Mouse (Mus musculus) ovary, adult 18-20 months (tissue): ENCODE data around the gene 1700029H14Rik.

ENCODE experiments used
- DNase-seq: peaks from one replicate; pipeline ENCODE4 v3.0.0; 2022; ENCODE audit warnings: low spot score, mixed read lengths

1700029H14Rik gene

DNA sequence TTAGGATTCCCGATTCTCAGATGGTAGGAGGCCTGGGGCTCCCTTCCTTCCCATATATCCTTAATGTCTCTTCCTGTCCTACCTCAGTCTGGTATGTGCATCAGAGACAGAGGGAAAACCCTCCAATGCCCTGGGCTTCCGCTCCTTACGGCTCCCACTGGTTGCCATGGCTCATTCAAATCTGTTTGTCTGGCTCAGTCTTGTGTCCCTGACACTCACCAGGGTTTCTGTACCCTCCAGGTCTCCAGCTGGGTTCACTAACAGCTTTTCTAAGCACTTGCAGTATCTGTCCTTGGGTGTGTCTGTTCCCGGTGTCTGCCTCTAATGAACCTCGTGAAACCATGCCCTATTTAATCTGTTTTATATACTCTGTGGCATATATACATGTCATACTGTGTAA is 20.7 kb downstream of the 1700029H14Rik start:
- DNase-seq, result no peak

DNA sequence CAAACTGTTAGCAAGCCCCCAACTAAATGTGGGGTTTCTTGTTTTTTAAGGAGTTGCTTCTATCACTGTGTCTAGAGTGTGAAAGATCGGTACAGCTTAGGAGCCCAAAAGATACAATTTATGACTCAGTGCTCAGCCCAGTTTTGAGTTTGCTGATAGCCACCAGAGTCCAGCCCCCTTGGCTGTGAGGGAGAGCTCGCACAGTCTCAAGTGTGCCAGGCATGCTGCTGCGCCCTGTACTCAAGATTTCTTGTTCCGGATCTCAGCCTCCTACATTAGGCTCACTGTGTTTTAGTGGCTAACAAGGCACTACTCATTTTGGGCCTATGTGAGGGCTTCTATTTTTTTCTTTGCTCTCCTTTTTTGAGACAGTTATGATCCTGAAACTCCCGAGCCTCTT is 22.1 kb downstream of the 1700029H14Rik start:
- DNase-seq, result no peak

DNA sequence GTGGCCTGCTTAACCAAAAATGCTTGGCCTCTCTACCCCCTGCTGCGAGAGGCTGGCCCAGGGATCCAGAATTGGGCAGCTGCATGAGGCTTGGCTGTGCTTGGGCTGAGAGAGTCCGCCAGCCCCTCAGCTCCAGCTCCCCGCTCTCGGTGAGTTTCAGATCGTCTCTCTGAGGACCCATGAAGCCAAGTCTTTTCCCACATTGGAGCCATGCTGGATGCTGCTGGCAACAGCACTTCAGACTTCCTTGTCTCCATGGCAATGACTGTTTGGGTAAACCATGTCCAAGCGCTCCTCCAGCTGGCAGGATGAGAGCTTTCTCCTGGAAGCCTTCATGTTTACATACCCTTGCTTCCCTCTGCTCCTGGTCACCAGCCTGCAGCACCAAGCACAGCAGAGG is 23.4 kb downstream of the 1700029H14Rik start:
- peak; percentile 61 for DNase-seq

DNA sequence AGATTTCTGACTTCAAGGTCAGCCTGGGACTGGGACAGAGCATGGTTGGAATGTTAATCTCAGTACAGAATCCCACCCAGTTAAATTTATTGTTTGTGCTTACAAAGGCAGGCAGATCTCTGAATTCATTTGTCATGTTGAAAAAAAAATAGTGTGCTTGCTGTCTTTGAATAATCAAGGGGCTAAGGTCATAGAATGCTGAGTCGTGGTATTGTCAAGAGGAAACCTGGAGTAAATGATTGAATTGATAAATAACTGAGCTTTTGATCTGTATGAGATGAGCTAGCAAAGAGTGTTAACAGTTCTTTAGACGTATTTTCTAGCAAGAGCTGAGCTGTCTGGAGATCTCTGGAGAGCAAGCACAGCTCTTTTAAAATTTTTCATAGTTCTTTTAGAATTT is 25.2 kb downstream of the 1700029H14Rik start:
- no peak for DNase-seq

- no peak for DNase-seq
Measured at GRCm38 (mm10) chr8:13533123-13533522, 29.1 kb downstream of the 1700029H14Rik start.

GRCm38 (mm10) chr8:13531602-13532171 is 30.6 kb downstream of the 1700029H14Rik start:
- no peak for DNase-seq

DNA sequence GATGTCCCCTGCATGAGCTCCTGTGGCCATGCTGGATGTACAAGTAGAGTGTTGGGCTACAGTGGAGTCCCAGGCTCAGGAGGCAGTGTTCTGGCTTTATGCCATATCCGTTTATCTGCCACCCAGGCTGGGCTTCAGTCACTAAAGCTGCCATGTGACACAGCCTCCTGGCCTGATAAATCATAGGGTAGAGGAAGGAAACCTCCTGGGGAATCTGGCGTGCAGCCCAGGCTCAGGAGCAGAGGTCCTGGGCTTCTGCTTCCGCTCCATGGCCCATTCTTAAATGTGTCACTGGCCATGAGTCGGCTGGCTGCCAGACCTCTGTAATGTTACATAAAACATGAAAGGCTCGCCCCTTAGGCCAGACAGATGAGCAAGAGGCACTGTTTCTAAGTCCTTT is 31.3 kb downstream of the 1700029H14Rik start:
- DNase-seq, result peak; percentile 77

DNA sequence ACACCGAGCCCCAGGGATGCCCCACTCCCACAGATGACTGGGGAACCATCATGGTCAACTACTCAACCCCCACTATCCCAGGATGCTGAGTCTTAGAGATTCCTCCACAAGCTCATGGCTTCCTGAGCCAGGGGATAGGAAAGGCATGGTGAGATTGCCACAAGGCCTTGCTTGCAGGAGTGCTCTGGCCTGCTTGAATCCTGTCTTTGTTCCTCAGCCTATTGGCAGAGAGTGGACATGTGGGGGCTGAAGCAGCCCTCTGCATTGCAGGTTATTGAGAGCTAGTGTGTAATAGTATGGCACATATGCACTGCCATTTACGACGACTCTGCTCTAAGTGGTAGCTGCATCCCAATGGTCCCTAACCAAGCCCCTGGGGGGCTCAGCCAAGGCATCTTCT is 31.9 kb downstream of the 1700029H14Rik start:
- no peak for DNase-seq

DNA sequence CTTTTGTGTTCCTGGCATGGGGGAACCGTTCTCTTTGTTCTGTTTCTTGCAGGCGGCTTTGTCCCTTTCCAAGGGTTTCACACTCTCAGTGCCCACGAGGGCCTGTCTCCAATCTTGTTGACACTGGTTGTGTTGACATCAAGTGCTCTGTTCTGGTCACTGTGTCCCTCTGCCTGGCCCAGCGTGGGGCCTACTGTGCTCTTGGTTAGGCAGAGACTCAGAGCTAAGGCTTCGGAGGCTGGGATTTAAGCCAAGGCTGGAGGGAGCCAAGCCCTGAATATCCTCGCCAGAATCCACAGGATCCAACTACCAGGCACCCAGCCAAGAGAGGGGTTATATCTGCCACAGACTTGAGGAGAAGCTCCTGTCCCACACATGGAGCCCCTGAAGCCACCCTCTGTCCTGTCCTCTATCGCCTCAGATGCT is 32.4 kb downstream of the 1700029H14Rik start:
- peak; percentile 84 for DNase-seq

DNA sequence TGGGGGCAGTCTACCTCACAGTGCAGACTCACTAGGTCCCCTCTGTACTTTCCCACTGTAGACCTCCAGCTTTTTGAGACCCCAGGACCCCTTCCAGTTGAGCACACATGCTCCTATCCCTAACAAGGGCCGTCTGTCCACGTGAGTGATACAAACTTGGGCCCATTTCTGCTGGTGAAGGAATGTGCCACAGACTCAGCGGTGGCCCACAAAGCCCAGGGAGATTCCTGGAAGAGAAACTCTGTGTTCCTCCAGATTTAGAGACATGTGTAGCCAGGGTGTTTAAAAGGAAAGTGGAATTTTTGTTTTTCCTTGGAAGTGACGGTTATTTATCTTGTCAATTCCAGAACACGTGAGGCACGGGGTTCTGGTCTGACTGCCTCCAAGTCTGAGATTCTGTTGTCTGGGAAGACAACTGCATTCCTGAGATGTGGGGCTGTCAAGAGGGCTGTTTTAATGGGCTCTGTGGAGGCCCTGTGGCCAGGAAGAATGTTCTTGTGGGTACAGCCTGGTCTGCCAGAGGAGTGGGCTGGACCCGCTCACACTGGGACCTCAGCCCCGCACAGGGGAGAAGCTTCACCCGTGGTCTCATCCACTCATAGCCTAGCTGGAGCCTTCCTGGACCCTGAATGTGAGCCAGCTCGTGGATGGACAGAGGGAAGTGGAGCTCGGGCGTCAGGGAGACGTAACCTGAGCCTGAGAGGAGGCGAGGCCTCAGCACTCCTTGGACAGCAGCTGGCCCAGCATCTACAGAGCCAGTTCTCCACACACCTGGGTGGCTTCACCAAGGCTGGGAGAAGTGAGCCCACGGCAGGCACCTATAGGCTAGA is 33.0 kb downstream of the 1700029H14Rik start:
- no peak for DNase-seq

- DNase-seq, result no peak
Measured at GRCm38 (mm10) chr8:13521392-13521791, 40.9 kb downstream of the 1700029H14Rik start.

- no peak for DNase-seq
Measured at GRCm38 (mm10) chr8:13520349-13520748, 41.9 kb downstream of the 1700029H14Rik start.

DNA sequence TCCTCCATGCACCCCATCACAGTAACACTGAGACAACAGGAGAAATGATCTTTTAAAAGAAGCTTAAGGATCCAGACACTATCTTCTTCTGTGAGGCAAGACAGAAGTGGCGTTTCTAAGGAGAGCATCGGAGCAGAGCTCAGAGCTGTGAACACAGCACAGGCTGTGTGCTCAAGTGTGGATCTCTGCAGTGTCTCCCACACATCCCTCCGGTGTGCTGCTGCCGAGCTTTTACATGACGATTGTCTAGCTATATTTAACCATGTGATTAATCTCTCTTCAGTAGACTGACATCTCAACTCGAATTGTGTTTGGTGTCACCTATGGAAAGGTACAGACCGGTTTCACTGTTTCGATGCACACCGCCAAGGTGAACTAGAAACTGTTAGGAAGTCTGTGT is 42.8 kb downstream of the 1700029H14Rik start:
- no peak for DNase-seq

- no peak for DNase-seq
Measured at GRCm38 (mm10) chr8:13517284-13517781, 44.9 kb downstream of the 1700029H14Rik start.

DNA sequence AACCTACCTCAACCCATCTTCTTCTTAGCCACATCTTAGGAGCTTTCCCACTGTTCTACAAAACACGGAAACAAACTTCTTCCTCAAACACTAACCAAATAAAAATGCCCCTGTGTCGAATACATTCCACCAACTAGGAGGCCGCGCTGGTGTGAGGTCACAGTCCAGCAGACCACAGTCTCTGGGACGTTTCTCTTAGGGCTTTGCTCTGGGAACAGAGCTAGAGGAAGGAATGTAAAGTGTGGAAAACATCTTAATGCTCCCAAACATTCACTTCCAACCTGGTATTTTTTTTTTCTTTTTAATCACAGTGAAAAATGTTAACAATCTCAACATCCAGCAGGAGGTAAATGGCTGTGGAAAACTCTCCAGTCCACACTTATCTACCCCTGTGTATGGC is 45.5 kb downstream of the 1700029H14Rik start:
- no peak for DNase-seq

- peak; percentile 79 for DNase-seq
Measured at GRCm38 (mm10) chr8:13516011-13516442, 46.2 kb downstream of the 1700029H14Rik start.

DNA sequence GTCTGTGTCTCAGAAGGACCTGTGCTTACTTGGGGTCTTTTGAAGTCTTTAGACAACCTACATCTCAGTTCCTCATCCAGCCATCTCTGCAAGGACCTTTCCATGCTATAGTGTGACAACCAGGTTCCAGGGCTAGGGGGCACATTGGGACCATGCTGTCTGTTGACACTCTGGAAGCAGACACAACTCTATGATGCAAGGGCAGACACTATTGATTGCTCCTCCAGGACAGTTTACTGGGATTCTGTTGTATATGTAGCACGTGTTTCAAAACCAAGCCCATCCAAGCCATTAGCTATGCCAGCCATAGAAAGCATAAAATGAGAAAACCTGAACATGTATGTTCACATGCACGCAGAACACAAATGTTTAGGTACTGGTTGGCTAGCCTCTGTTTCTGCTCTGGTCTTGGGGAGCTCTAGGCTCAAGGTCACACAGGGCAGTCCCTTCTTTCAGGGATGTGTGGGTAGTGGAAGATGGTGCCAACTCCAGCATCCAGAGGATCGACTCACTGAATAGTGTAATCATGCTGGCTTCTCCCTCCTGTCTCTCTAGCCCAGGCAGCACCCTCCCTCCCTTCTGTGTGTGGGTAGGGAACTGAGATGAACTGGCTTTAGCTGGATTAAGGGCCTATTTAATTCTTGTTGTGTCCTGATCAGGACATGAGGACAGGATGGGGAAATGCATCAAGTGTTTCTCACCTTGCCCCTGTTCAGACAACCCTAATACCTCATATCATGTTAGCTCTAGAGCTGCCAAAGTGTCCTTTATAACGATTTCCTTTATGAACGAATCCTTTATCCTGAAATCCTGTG is 48.5 kb downstream of the 1700029H14Rik start:
- no peak for DNase-seq

DNA sequence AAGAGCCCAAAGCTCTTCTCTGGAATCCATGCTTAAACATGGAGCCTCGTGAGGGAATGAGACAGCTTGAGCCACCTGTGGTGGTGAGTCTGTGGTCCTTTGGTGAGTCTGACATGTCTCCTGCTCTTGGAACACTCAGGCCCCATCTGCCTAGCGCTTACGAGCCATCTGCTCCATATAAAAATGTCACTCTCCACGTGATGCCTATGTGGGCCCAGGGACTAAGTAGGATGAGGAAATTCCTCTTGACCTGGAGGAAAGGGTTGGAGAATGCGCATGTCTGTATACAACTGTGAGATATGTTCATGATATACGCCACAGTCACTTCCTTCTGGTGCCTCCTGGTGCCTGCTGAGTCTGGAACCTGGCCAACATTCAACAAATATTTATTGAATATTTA is 49.6 kb downstream of the 1700029H14Rik start:
- no peak for DNase-seq

DNA sequence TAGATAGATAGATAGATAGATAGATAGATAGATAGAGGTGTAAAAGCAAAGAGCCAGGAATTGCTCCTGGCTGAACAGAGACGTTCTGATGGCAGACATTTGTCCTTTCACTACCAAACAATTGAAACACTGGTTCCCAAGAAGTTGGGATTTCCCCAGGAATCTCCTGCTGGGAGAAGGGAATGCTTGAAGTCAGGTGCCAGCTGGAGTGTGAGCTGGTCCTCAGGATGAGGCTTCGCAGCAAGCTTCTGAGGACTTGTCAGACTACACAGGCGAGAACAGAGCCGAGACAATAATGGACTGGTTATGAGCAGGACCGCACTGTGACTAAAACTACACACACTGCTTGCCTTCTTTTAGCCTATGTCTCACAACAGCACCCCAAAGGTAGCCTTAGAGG is 50.2 kb downstream of the 1700029H14Rik start:
- no peak for DNase-seq

- DNase-seq, result no peak
Measured at GRCm38 (mm10) chr8:13507284-13507937, 54.9 kb downstream of the 1700029H14Rik start.

- DNase-seq, result peak; percentile 93
Measured at GRCm38 (mm10) chr8:13506849-13507248, 55.4 kb downstream of the 1700029H14Rik start.
